Mouse (Mus musculus) heart, embryonic 16.5 days (tissue): ENCODE data around the gene Clstn1. TPM values are rescaled to one million over a fixed set of nuclear protein-coding genes. Genes with fewer than 3 reads are reported as not detected.
A peak's percentile ranks its signal among the peaks of the same experiment; 100 is the strongest.

Experiments
- ATAC-seq: fragments of 200-750 bp; cut with Nextera tagmentation; replicated peaks from 2 replicates; pipeline ENCODE4 v1.8.0; 2017; ENCODE audit warnings: moderate number of reproducible peaks; ENCODE audit not compliant: insufficient read depth, low FRiP score; ENCODE audit errors: extremely low read depth
- H3K27ac ChIP-seq: fragments of 300-500 bp; sonication (generic); 2 replicates; pipeline ENCODE4 v1.5.1; 2014; ENCODE audit warnings: mild to moderate bottlenecking, low read length, control low read depth, moderate library complexity
- H3K27me3 ChIP-seq: fragments of 300-500 bp; sonication (generic); 2 replicates; pipeline ENCODE4 v1.6.1; 2014; ENCODE audit warnings: low read length, mixed read lengths; ENCODE audit not compliant: control insufficient read depth, insufficient read depth
- H3K36me3 ChIP-seq: fragments of 300-500 bp; sonication (generic); 2 replicates; pipeline ENCODE4 v1.6.1; 2014; ENCODE audit not compliant: control insufficient read depth, insufficient read depth
- H3K4me1 ChIP-seq: fragments of 300-500 bp; sonication (generic); 2 replicates; pipeline ENCODE4 v1.6.1; 2014; ENCODE audit warnings: low read length, mixed read lengths; ENCODE audit not compliant: control insufficient read depth, insufficient read depth
- H3K4me2 ChIP-seq: fragments of 300-500 bp; sonication (generic); 2 replicates; pipeline ENCODE4 v1.6.1; 2014; ENCODE audit warnings: low read depth, mild to moderate bottlenecking, control low read depth, low read length
- H3K4me3 ChIP-seq: fragments of 300-500 bp; sonication (generic); 2 replicates; pipeline ENCODE4 v1.5.1; 2014; ENCODE audit warnings: mild to moderate bottlenecking, control low read depth, low read length
- H3K9ac ChIP-seq: fragments of 300-500 bp; sonication (generic); 2 replicates; pipeline ENCODE4 v1.6.1; 2014; ENCODE audit warnings: low read length, control low read depth
- H3K9me3 ChIP-seq: fragments of 300-500 bp; sonication (generic); replicated peaks from 2 replicates; pipeline ENCODE4 v1.6.1; 2016; ENCODE audit warnings: low read length; ENCODE audit not compliant: control insufficient read depth
- WGBS: fragments of 180-500 bp; shearing (Covaris S2); extraction: QIAGEN DNeasy Blood & Tissue Kit; methylation state at CpG from one replicate; pipeline ENCODE4 v1.1.7; 2014; 5-methylcytosine and 5-hydroxymethylcytosine counted together
- polyA plus RNA-seq: library from polyadenylated mRNA; unstranded; fragments of >200 nt; fragmentation: Nextera tagmentation; extraction: Ambion mirVana; gene quantifications from 2 replicates; pipeline ENCODE4 v1.2.1, GENCODE M21; 2015

Clstn1 gene
- 6.7 and 16.8 TPM in 2 replicates for polyA plus RNA-seq

DNA sequence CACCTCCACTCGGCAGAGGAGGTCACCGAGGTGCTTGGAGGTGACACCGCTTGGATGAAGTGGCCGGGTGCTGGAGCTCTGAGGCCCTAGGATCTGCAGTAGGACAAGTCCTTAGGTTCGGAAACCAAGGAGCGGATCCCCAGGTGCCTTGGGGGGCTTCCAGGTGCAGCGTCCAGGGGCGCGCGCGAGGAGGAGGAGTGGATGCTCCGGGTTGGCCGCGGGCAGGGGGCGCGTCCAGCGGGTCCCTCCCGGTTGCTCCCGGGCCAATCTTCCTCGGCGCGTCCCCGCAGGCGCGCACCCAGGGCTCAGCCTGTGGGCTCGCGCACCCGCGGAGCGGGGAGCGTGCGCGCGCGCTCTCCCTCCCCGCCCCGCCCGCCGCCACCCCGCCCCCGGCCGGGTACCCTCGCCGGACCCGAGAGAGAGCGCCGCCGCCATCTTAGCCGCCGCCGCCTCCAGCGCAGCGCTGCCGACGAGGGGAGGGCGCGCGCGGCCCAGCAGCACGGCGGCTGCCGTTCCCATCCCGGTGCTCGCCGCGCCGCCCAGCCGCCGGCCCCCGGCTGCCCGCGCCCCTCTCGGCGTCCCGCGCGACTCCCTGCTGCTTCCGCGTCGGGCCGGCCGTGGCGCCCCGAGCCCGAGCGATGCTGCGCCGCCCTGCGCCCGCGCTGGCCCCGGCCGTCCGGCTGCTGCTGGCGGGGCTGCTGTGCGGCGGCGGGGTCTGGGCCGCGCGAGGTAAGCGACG, at the start of gene Clstn1:
Gene Clstn1, plus strand, starts transcription at position 425 of the 739 bp plus-strand sequence.
- Histone ChIP-seq H3K36me3 (no peaks in the 10 kb centered on the region), H3K27ac (peak within 1 kb of the TSS; percentile 20; the same call in 1 of the 2 replicates), H3K4me3 (peak within 1 kb of the TSS; percentile 77), H3K9ac (peak within 1 kb of the TSS; percentile 87), H3K27me3 (peaks cover 46% of the 10 kb centered on the region), H3K4me1 (peaks cover 13% of the 10 kb centered on the region), H3K9me3 (no peaks in the 10 kb centered on the region), H3K4me2 (peak within 1 kb of the TSS; percentile 88)
- WGBS = under 1% methylated on average over 88 of the region's 103 CpGs
- peak; percentile 81 for ATAC-seq

DNA sequence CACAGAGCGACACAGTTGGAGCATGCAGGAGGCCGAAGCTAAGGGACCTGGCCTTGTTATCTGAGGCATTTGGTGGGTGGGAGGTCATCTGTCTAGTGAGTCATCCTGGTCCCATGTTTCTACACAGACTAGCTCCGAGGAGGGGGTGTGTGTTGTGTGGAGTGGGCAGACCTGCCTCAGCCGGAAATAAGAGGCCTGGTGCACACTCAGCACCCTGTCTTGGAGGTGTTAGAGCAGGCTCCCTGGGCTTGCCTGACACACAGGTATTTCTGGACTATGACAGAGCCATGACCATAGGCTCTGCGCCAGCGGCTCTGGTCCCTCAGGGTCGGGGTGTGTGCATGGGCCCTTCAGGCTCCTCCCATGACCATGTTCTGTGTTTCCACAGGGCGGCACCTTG, 46.8 kb upstream of the Clstn1 start:
- 31% methylated on average over 8 of the region's 8 CpGs for WGBS
- H3K27me3 ChIP-seq = no peaks in the 10 kb centered on the region
- H3K27ac ChIP-seq = peak overlapping the region; percentile 54; the same call in 1 of the 2 replicates
- H3K4me3 ChIP-seq = no peak overlapping the region
- 0 out of 2 replicates have a peak overlapping the region, but pooled peaks have one; percentile 42 for H3K9ac ChIP-seq
- no peaks in the 10 kb centered on the region for H3K9me3 ChIP-seq
- H3K36me3 ChIP-seq = no peaks in the 10 kb centered on the region
- H3K4me1 ChIP-seq = peaks cover 16% of the 10 kb centered on the region
- H3K4me2 ChIP-seq = no peak overlapping the region
- ATAC-seq = peak; percentile 86

DNA sequence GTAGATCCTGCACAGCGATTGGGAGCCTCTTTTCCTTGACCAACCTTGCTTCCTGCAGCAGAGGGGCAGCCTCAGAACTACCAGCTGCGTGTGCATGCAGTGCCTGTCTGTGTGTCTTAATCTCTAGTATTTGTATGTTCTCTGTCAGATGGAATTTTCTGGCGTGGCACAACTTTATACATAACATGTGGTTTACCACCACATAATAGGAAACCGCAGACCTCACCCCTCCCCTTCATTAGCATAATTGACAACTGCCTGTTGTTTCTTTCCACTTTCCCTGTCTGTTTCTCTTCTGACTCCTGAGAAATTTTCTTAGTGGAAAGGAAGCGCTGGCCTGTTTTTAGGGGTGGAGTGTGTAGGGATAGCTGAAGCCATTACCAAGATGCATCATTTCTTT, 44.3 kb upstream of the Clstn1 start:
- Histone ChIP-seq H3K27ac (no peak overlapping the region), H3K9ac (no peak overlapping the region), H3K36me3 (peaks cover 11% of the 10 kb centered on the region), H3K4me2 (no peak overlapping the region), H3K27me3 (no peaks in the 10 kb centered on the region), H3K4me3 (no peak overlapping the region), H3K9me3 (no peaks in the 10 kb centered on the region), H3K4me1 (peaks cover 16% of the 10 kb centered on the region)
- no peak for ATAC-seq
- 54% methylated on average over 5 of the region's 5 CpGs for WGBS

DNA sequence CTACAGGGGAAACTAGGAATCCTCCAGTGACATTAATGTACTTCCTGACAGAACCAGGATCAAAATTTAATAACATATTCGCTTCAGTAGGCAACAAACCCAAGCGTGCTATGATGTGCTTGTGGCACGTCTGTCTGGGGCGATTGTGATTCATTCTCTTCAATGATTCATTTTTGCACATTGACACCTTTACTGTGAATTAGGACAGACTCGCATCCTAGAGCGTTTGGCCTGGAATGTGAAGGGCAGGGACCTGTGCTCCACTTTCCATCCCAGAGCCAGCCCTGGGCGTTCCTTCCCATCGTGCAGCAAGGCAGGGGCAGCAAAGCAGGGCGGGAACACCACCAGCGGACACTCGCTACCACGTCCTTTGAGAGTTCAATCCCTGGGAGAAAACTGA, 43.8 kb upstream of the Clstn1 start:
- Histone ChIP-seq H3K9ac (no peak overlapping the region), H3K4me2 (no peak overlapping the region), H3K4me1 (peaks cover 16% of the 10 kb centered on the region), H3K4me3 (no peak overlapping the region), H3K36me3 (peaks cover 12% of the 10 kb centered on the region), H3K9me3 (no peaks in the 10 kb centered on the region), H3K27ac (no peak overlapping the region), H3K27me3 (no peaks in the 10 kb centered on the region)
- WGBS = 76% methylated on average over 12 of the region's 12 CpGs
- no peak for ATAC-seq

DNA sequence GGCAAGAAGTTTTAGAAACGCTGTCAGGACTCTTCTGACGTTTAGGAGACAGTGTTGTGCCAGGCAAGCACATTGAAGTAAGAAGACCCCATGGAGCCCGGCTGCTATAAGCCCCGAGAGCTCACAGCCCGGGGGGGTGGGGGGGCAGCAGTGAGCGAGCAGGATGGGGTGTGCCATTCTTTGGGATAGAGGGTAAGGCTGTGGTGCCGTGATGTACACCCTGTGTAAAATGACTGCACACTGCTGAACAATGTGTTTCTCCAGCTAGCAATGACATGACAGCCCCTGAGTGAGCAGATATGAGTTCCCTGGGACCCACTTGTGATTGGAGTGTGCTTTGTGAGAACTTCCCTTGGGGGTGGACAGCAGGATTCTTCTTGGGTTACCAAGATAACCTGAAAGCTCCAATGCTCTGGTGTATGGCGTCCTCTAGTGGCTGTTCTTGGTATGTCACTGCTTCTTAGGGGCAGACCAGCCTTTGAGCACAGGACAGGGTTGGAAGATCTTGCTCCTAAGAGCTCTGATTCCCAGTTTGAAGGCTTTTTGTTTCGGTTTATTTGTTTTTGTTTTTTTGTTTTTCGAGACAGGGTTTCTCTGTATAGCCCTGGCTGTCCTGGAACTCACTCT, 43.2 kb upstream of the Clstn1 start:
- H3K4me1 ChIP-seq = peaks cover 16% of the 10 kb centered on the region
- H3K9ac ChIP-seq = no peak overlapping the region
- ATAC-seq = no peak
- H3K4me3 ChIP-seq = no peak overlapping the region
- peaks cover 12% of the 10 kb centered on the region for H3K36me3 ChIP-seq
- no peak overlapping the region for H3K4me2 ChIP-seq
- H3K9me3 ChIP-seq = no peaks in the 10 kb centered on the region
- no peaks in the 10 kb centered on the region for H3K27me3 ChIP-seq
- H3K27ac ChIP-seq = no peak overlapping the region
- WGBS = 43% methylated on average over 10 of the region's 10 CpGs

DNA sequence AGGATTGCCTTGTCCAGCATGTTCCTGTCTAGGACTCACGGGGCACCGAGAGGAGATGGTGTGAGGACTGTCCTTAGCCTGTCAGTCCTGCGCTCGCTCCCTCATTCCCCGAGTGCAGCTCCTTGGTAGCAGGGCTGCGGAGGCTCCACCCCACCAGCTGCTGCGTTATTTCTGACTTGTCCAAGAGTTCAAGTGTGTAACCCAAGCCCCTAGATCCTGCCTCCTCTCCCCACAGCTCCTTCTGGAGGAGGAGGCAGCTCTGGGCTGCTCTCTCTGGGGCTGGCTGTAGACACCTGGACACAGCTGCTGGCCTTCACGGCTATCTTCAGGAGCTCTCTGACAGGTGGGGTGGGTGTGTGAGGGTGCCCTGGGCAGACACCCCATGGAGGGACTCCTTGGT, 41.4 kb upstream of the Clstn1 start:
- Histone ChIP-seq H3K9me3 (no peaks in the 10 kb centered on the region), H3K4me3 (no peak overlapping the region), H3K27ac (no peak overlapping the region), H3K4me1 (peaks cover 4% of the 10 kb centered on the region), H3K4me2 (no peak overlapping the region), H3K36me3 (peaks cover 12% of the 10 kb centered on the region), H3K9ac (no peak overlapping the region), H3K27me3 (no peaks in the 10 kb centered on the region)
- ATAC-seq = no peak
- WGBS = 73% methylated on average over 8 of the region's 8 CpGs

DNA sequence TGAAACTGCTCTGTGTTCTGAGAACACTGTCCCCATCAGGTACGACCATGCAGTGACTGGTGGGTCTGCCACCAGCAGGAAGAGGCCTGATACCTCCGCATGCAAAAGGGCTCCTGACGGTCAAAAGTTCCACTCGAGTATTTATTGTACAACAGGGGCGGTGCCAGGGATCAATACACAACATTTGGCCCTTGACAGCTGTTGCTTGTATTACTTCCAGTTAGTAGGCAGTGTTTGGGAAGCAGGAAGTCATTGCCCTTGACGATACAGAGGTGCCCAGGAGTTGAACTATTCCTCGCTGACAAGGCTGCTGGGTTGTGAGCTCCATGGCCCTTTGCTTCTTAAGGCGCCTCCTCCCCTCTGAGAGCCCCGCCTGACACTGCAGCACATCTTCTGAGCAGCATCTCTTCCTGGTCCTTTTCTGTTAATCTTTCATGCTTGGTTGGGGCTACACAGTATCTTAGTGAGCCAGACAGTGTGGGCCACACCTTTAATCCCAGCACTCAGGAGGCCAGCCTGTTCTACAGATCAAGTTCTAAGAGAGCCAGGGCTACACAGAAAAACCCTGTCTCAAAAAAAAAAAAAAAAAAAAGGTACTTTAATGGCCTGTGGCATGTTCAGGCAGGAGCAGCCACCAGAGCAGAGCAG, 39.3 kb upstream of the Clstn1 start:
- Histone ChIP-seq H3K27ac (no peak overlapping the region), H3K4me2 (no peak overlapping the region), H3K4me1 (no peaks in the 10 kb centered on the region), H3K9me3 (no peaks in the 10 kb centered on the region), H3K27me3 (no peaks in the 10 kb centered on the region), H3K36me3 (peaks cover 12% of the 10 kb centered on the region), H3K4me3 (no peak overlapping the region), H3K9ac (no peak overlapping the region)
- WGBS = 85% methylated on average over 9 of the region's 9 CpGs
- ATAC-seq = no peak

DNA sequence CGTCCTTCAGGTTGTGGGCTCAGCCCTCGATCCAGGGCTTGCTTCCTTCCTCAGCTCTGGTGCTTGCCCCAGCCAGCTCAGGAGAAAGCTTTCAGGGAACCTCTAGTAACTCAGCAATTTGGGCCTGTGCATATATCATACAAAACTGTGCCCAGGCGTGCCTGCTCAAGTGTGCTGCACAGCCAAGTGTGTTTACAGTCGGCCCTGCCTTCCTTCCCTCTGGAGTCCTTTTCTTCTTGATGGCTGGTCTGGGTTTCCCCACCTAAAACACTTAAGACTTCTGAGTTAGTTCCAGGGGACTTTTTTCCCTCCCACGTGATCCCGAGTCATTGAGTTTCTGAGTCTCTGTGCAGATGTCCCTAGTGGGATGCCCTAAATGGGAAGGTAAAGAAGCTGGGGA, 38.7 kb upstream of the Clstn1 start:
- Histone ChIP-seq H3K9ac (no peak overlapping the region), H3K4me2 (no peak overlapping the region), H3K36me3 (peaks cover 12% of the 10 kb centered on the region), H3K27ac (no peak overlapping the region), H3K4me1 (no peaks in the 10 kb centered on the region), H3K9me3 (no peaks in the 10 kb centered on the region), H3K4me3 (no peak overlapping the region), H3K27me3 (no peaks in the 10 kb centered on the region)
- ATAC-seq = no peak
- 80% methylated on average over 6 of the region's 6 CpGs for WGBS
